Mouse (Mus musculus) stomach, embryonic 15.5 days (tissue): Measurements from ENCODE around the gene Ptgdr2. TPM values are rescaled to one million over a fixed set of nuclear protein-coding genes. Genes with fewer than 3 reads are reported as not detected.

ENCODE experiments used
- ATAC-seq: fragments of 200-750 bp; cut with Nextera tagmentation; 2 replicates; pipeline ENCODE4 v1.8.0; 2017; ENCODE audit warnings: low read depth, moderate number of reproducible peaks, moderate TSS enrichment; ENCODE audit not compliant: insufficient read depth, low FRiP score
- H3K27ac ChIP-seq: fragments of 300-500 bp; sonication (generic); 2 replicates; pipeline ENCODE4 v1.5.1; 2015; ENCODE audit warnings: mild to moderate bottlenecking, inconsistent platforms
- H3K27me3 ChIP-seq: fragments of 300-500 bp; sonication (generic); replicated peaks from 2 replicates; pipeline ENCODE4 v1.6.1; 2015; ENCODE audit warnings: inconsistent platforms
- H3K36me3 ChIP-seq: fragments of 300-500 bp; sonication (generic); 2 replicates; pipeline ENCODE4 v1.6.1; 2015; ENCODE audit warnings: inconsistent platforms
- H3K4me1 ChIP-seq: fragments of 300-500 bp; sonication (generic); 2 replicates; pipeline ENCODE4 v1.6.1; 2015; ENCODE audit warnings: inconsistent platforms
- H3K4me2 ChIP-seq: fragments of 300-500 bp; sonication (generic); 2 replicates; pipeline ENCODE4 v1.6.1; 2015; ENCODE audit warnings: mild to moderate bottlenecking, inconsistent platforms
- H3K4me3 ChIP-seq: fragments of 300-500 bp; sonication (generic); replicated peaks from 2 replicates; pipeline ENCODE4 v1.5.1; 2015; ENCODE audit warnings: inconsistent platforms
- H3K9ac ChIP-seq: fragments of 300-500 bp; sonication (generic); 2 replicates; pipeline ENCODE4 v1.6.1; 2015; ENCODE audit warnings: inconsistent platforms
- H3K9me3 ChIP-seq: fragments of 300-500 bp; sonication (generic); 2 replicates; pipeline ENCODE4 v1.6.1; 2016; ENCODE audit warnings: inconsistent platforms
- WGBS: fragments of 180-500 bp; shearing (Covaris S2); methylation state at CpG from one replicate; pipeline ENCODE4 v1.1.7; 2015; 5-methylcytosine and 5-hydroxymethylcytosine counted together
- polyA plus RNA-seq: library from polyadenylated mRNA; unstranded; fragments of >200 nt; fragmentation: Nextera tagmentation; extraction: Ambion mirVana; gene quantifications from 2 replicates; pipeline ENCODE4 v1.2.1, GENCODE M21; 2015

Gene Ptgdr2
- polyA plus RNA-seq, 1 experiment from 2014 or later = 0.08 TPM

- H3K27me3 ChIP-seq = no peaks in the 10 kb centered on the region
- no peak for ATAC-seq
- H3K9me3 ChIP-seq = no peaks in the 10 kb centered on the region
- 0 out of 2 replicates have a peak, but pooled peaks cover 5% of the 10 kb centered on the region for H3K4me1 ChIP-seq
- no peak overlapping the region for H3K4me2 ChIP-seq
- H3K36me3 ChIP-seq = no peaks in the 10 kb centered on the region
- H3K27ac ChIP-seq = no peak overlapping the region
- 83% methylated on average over 5 of the region's 5 CpGs for WGBS
- H3K9ac ChIP-seq = no peak overlapping the region
- no peak overlapping the region for H3K4me3 ChIP-seq
Measured at GRCm38 (mm10) chr19:10980210-10980609, 43.2 kb downstream of the Ptgdr2 start.

GRCm38 (mm10) chr19:10983146-10983545, 46.2 kb downstream of the Ptgdr2 start:
- ATAC-seq = no peak
- Histone ChIP-seq H3K27ac (no peak overlapping the region), H3K9ac (no peak overlapping the region), H3K4me2 (peak overlapping the region; percentile 46; the same call in 1 of the 2 replicates), H3K9me3 (no peaks in the 10 kb centered on the region), H3K4me3 (no peak overlapping the region; the same call in 1 of the 2 replicates), H3K36me3 (no peaks in the 10 kb centered on the region), H3K4me1 (0 out of 2 replicates have a peak, but pooled peaks cover 3% of the 10 kb centered on the region), H3K27me3 (no peaks in the 10 kb centered on the region)
- WGBS = 21% methylated on average over 14 of the region's 14 CpGs

GRCm38 (mm10) chr19:10984551-10984950, 47.6 kb downstream of the Ptgdr2 start:
- Histone ChIP-seq H3K9ac (no peak overlapping the region), H3K36me3 (no peaks in the 10 kb centered on the region), H3K9me3 (no peaks in the 10 kb centered on the region), H3K27me3 (no peaks in the 10 kb centered on the region), H3K4me3 (no peak overlapping the region), H3K27ac (no peak overlapping the region), H3K4me2 (no peak overlapping the region), H3K4me1 (no peaks in the 10 kb centered on the region)
- WGBS = 73% methylated on average over 13 of the region's 13 CpGs
- no peak for ATAC-seq

- H3K36me3 ChIP-seq = no peaks in the 10 kb centered on the region
- no peak overlapping the region for H3K9ac ChIP-seq
- no peak overlapping the region for H3K4me2 ChIP-seq
- H3K27ac ChIP-seq = no peak overlapping the region
- no peaks in the 10 kb centered on the region for H3K9me3 ChIP-seq
- WGBS = 91% methylated on average over 4 of the region's 4 CpGs
- H3K4me3 ChIP-seq = no peak overlapping the region
- no peak for ATAC-seq
- no peaks in the 10 kb centered on the region for H3K27me3 ChIP-seq
- H3K4me1 ChIP-seq = no peaks in the 10 kb centered on the region
Measured at GRCm38 (mm10) chr19:10985889-10986288, 48.9 kb downstream of the Ptgdr2 start.

- WGBS = 81% methylated on average over 1 of the region's 1 CpGs
- H3K4me2 ChIP-seq = no peak overlapping the region
- no peak overlapping the region for H3K9ac ChIP-seq
- no peaks in the 10 kb centered on the region for H3K36me3 ChIP-seq
- H3K4me3 ChIP-seq = no peak overlapping the region
- no peak for ATAC-seq
- no peaks in the 10 kb centered on the region for H3K9me3 ChIP-seq
- H3K27ac ChIP-seq = no peak overlapping the region
- H3K27me3 ChIP-seq = no peaks in the 10 kb centered on the region
- no peaks in the 10 kb centered on the region for H3K4me1 ChIP-seq
Measured at GRCm38 (mm10) chr19:10988563-10988962, 51.6 kb downstream of the Ptgdr2 start.

GRCm38 (mm10) chr19:10990751-10991150, 53.8 kb downstream of the Ptgdr2 start:
- H3K9me3 ChIP-seq = no peaks in the 10 kb centered on the region
- H3K4me1 ChIP-seq = no peaks in the 10 kb centered on the region
- H3K9ac ChIP-seq = no peak overlapping the region
- no peak overlapping the region for H3K4me3 ChIP-seq
- no peaks in the 10 kb centered on the region for H3K27me3 ChIP-seq
- no peak overlapping the region for H3K27ac ChIP-seq
- H3K36me3 ChIP-seq = no peaks in the 10 kb centered on the region
- no peak for ATAC-seq
- no peak overlapping the region for H3K4me2 ChIP-seq
- 36% methylated on average over 1 of the region's 1 CpGs for WGBS

- Histone ChIP-seq H3K4me1 (no peaks in the 10 kb centered on the region), H3K4me3 (no peak overlapping the region), H3K27ac (no peak overlapping the region), H3K27me3 (no peaks in the 10 kb centered on the region), H3K9ac (no peak overlapping the region), H3K36me3 (no peaks in the 10 kb centered on the region), H3K4me2 (no peak overlapping the region), H3K9me3 (no peaks in the 10 kb centered on the region)
- no peak for ATAC-seq
Measured at GRCm38 (mm10) chr19:10991911-10992310, 55.0 kb downstream of the Ptgdr2 start.

Other genes starting within 250 kb of the Ptgdr2 start
- 34.0 and 40.2 TPM in 2 replicates for gene Vps37c, start 248.4 kb upstream of the Ptgdr2 start, polyA plus RNA-seq
- 0.85 and 1.9 TPM in 2 replicates for gene Cd5, start 198.2 kb upstream of the Ptgdr2 start, polyA plus RNA-seq
- 0.48 and 1.0 TPM in 2 replicates for gene Cd6, start 107.1 kb upstream of the Ptgdr2 start, polyA plus RNA-seq
- gene Slc15a3, start 97.4 kb upstream of the Ptgdr2 start, polyA plus RNA-seq = 0.45 and 0.49 TPM in 2 replicates
- 59.9 and 65.6 TPM in 2 replicates for gene Tmem132a, start 67.2 kb upstream of the Ptgdr2 start, polyA plus RNA-seq
- 112 and 118 TPM in 2 replicates for gene Tmem109, start 55.2 kb upstream of the Ptgdr2 start, polyA plus RNA-seq
- gene Prpf19, start 41.9 kb upstream of the Ptgdr2 start, polyA plus RNA-seq = 37.9 and 42.6 TPM in 2 replicates
- gene Zp1, start 16.5 kb upstream of the Ptgdr2 start, polyA plus RNA-seq = not detected in 2 replicates
- 26.1 and 27.9 TPM in 2 replicates for gene Ccdc86, start 12.1 kb downstream of the Ptgdr2 start, polyA plus RNA-seq
- 6.4 and 7.0 TPM in 2 replicates for gene Ms4a10, start 37.5 kb downstream of the Ptgdr2 start, polyA plus RNA-seq
- gene Ms4a15, start 56.1 kb downstream of the Ptgdr2 start, polyA plus RNA-seq = 0.10 TPM in 1 of 2 replicates, not detected in the other
- gene Ms4a18, start 80.9 kb downstream of the Ptgdr2 start, polyA plus RNA-seq = 5.9 and 10.6 TPM in 2 replicates
- 7.7 and 11.1 TPM in 2 replicates for gene Ms4a8a, start 143.9 kb downstream of the Ptgdr2 start, polyA plus RNA-seq
- gene 1700017D01Rik, start 193.7 kb downstream of the Ptgdr2 start, polyA plus RNA-seq = not detected in 2 replicates
- gene 1700025F22Rik, start 228.2 kb downstream of the Ptgdr2 start, polyA plus RNA-seq = not detected in 2 replicates